Mouse (Mus musculus) heart, postnatal 4 days (tissue): ENCODE measurements around the gene Hnrnpk. TPM values are rescaled to one million over a fixed set of nuclear protein-coding genes. Genes with fewer than 3 reads are reported as not detected.
"Not testable (repeated sequence)": the region's sequence is repeated elsewhere in the genome, so short reads cannot be mapped to it uniquely, and the experiment has no call there.

Source experiments
- DNase-seq: peaks from one replicate; pipeline ENCODE4 v3.0.0; 2021
- total RNA-seq, 2 experiments: library from RNA; stranded (reverse); gene quantifications; 2 replicates each; pipeline ENCODE4 v1.2.3; 2021

Hnrnpk gene
- 100 to 1,000 TPM; 898 to 905 TPM for total RNA-seq

- DNase-seq: not testable (repeated sequence)
These were observed at the start of gene Hnrnpk for GRCm38 (mm10) chr13:58403243-58403642. Gene Hnrnpk, minus strand, starts transcription at chr13:58403343.

GRCm38 (mm10) chr13:58452246-58452645 is 49.1 kb upstream of the Hnrnpk start:
- DNase-seq: no peak

GRCm38 (mm10) chr13:58450459-58451182 is 47.5 kb upstream of the Hnrnpk start:
- DNase-seq: no peak

DNA sequence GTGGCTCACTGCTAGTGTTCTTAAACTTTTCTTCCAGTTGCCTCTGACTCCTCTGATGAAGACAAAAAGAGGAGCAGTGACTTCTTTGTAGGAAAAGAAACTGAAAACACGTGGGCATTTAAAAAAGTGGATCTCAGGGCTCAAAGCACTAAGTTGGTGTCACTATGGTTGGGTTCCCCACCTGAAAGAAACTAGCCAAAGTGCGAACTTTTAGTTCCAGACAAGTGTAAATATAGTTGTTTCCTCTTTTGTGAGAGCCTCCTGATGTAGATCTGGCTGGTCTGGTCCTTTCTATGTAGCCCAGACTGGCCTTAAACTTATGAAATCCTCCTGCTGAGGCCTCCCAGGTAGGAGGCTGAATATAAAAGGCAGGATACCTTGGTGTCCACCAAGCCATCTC is 43.4 kb upstream of the Hnrnpk start:
- DNase-seq: no peak

DNA sequence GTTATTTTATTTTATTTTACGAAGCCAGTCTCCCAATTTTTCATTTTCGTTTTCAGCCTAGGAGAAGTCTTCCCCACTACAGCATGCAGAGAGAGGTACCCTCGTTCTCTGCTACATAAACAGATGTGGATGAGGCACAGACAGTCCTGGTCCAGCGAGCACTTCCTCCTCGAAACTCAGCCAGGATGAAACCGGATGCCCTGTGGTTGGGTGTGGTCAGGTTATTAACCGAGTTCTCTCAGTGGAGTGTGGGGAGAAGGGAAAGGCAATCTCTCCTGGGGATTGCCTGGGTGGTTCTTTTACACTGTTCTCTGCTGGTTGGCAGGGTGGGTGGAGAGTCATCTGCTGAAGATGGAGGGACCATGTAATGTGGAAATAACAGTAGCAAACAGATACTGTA is 40.6 kb upstream of the Hnrnpk start:
- no peak for DNase-seq

DNA sequence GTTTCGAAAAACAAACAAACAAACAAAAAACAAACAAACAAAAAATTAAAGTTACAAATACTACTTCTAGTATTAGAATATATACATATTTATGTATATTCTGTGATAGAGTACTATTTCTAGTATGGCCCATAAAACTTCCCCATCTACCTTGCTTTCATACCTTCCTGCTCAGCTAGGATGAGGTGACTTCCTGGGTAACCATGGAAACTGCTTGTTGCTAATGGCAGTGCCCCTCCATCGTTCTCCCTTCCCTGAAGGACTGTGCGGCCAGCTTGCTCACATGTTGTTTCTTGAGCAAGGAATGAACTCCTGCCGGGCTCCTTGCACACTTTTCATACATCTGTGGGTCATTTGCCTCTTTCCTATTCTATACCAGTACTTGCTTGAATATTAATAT is 40.2 kb upstream of the Hnrnpk start:
- no peak for DNase-seq

GRCm38 (mm10) chr13:58439716-58440115 is 36.6 kb upstream of the Hnrnpk start:
- DNase-seq: no peak

- DNase-seq: peak; percentile 34
These were observed 20.0 kb upstream of the Hnrnpk start for GRCm38 (mm10) chr13:58423061-58423660.

DNA sequence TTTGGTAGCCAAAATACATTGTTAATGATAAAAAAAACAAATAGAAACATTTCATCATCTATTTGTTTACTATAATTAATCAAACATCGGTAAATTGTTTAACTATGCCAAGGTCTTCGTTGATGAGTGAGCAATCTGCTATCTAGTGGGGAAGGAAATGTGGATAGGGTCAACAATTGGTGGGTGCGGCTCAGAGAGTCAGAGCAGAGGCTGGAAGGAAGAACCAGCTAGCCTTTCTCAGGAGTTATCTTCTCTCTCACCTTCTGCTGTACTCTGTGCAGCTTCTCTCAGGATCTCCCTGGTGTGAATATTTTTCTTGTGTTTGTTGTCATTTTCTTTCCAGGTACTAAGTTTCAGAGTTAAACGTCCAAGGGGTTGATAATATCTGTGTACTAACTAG is 19.1 kb upstream of the Hnrnpk start:
- no peak for DNase-seq

GRCm38 (mm10) chr13:58421026-58421425 is 17.9 kb upstream of the Hnrnpk start:
- no peak for DNase-seq

DNA sequence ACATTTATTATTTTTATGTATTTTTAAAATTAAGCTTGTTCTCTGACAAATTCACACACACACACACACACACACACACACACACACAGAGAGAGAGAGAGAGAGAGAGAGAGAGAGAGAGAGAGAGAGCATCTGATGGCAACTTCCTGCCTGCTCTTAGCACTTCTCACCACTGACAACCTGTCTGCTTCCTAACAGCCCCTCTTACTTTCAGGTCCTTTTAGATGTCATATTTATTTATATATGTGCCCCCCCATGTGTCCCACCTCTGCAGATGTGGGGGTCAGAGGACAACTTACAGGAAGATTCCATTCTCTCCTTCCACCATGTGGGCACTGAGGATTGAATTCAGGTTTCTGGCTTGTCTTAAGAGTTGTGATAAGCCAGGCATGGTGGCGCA is 16.1 kb upstream of the Hnrnpk start:
- no peak for DNase-seq

GRCm38 (mm10) chr13:58418656-58419055 is 15.5 kb upstream of the Hnrnpk start:
- no peak for DNase-seq

GRCm38 (mm10) chr13:58415838-58416237 is 12.7 kb upstream of the Hnrnpk start:
- peak; percentile 24 for DNase-seq

DNA sequence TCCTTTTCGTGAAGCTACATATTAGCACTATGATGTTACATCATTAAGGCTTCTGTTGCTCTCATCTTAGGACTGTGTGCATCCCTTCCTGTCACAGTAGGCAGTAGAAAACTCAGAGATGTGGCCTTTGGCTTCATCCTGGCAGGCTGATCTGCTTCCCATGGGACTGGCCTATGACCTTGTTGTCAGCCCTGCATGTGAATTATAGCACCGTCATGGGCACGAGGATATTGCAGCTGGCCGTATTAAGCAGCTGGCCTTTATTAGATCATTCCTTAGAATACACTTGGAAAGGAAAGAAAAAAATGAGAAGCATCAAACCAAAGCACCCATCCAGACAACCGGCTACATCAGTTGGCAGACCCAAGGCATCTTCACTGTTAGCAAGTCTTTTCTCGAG is 12.2 kb upstream of the Hnrnpk start:
- DNase-seq: no peak

GRCm38 (mm10) chr13:58411073-58411472 is 7.9 kb upstream of the Hnrnpk start:
- DNase-seq: no peak

GRCm38 (mm10) chr13:58402744-58403110 is 416 bp downstream of the Hnrnpk start:
- no peak for DNase-seq

GRCm38 (mm10) chr13:58402003-58402743 is 970 bp downstream of the Hnrnpk start, which contains the start of gene Rmi1:
Gene Rmi1, plus strand, starts transcription at chr13:58402248.
- peak; percentile 99 for DNase-seq

- DNase-seq: peak; percentile 82
These were observed 1.8 kb downstream of the Hnrnpk start for GRCm38 (mm10) chr13:58401135-58402002.

GRCm38 (mm10) chr13:58400576-58400975 is 2.6 kb downstream of the Hnrnpk start:
- no peak for DNase-seq

GRCm38 (mm10) chr13:58397651-58398050 is 5.5 kb downstream of the Hnrnpk start:
- DNase-seq: no peak

DNA sequence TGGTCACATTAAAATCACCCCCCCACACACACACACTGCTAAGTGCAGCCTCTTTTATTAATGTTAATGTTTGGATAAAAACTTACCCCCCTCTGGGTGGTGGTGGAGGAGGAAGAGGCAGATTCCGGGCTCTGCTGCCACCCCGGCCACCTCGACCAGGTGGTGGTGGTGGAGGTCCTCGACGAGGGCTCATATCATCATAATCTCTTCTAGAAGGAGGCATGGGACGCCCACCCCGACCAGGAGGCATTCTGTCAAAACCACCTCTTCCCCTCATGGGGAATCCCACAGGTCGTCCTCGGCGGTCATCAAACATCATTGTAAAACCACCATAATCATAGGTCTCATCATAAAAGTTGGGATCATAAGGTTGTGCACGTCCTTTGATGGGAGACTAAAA is 8.8 kb downstream of the Hnrnpk start:
- not testable (repeated sequence) for DNase-seq

DNA sequence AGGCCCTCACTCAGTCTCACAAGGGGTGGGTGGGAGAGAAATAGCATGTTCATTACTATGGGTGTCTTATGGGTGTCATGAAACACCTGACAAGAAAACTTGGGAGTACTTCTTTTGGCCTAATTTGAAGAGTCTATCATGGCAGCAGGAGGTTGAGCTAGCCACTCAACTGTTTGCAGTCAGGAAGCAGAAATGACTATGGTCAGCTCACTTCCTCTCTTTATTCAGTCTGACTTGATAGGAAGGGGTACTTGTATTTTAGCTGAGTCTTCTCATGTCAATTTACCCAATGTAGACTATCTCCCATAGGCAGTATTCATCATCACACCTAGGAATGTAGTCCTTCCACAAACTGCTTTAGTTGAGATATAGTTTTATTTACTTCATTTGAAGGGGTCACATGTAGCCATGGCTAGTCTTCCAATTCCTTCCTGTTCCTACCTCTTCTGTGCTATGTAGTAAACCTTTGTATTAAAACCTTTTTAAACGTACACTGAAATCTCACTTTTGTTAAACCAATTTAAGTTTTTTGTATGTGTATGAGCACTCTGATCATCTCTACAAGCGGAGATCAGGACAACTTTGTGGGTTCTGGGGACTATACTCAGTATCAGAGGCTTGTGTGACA is 13.7 kb downstream of the Hnrnpk start:
- no peak for DNase-seq
